Mouse (Mus musculus) G1E (cell line): ENCODE results near the gene Ddx58. TPM values are rescaled to one million over a fixed set of nuclear protein-coding genes. Genes with fewer than 3 reads are reported as not detected.
A peak's percentile ranks its signal among the peaks of the same experiment; 100 is the strongest.

Experiments used
- ATAC-seq: 2 replicates; pipeline ENCODE4 v1.8.0; 2016; ENCODE audit warnings: mild to moderate bottlenecking; ENCODE audit not compliant: insufficient number of reproducible peaks, poor library complexity, low FRiP score, severe bottlenecking; ENCODE audit errors: extremely low read depth
- DNase-seq: peaks from one replicate; pipeline ENCODE4 v3.0.0; 2012; ENCODE audit warnings: low spot score
- H3K27me3 ChIP-seq: 2 replicates; pipeline ENCODE4 v1.6.1; 2012; ENCODE audit warnings: mild to moderate bottlenecking, low read length, inconsistent platforms; ENCODE audit not compliant: insufficient read depth
- H3K36me3 ChIP-seq: replicated peaks from 2 replicates; pipeline ENCODE3; 2012; ENCODE audit warnings: mild to moderate bottlenecking, inconsistent platforms
- H3K4me1 ChIP-seq: 2 replicates; pipeline ENCODE4 v1.6.1; 2012; ENCODE audit warnings: low read depth, low read length, inconsistent platforms, mixed read lengths; ENCODE audit not compliant: insufficient read depth
- H3K4me3 ChIP-seq: 2 replicates; pipeline ENCODE4 v1.5.1; 2012; ENCODE audit warnings: low read depth, mild to moderate bottlenecking, inconsistent platforms, low read length, moderate library complexity, mixed read lengths
- H3K9me3 ChIP-seq: replicated peaks from 2 replicates; pipeline ENCODE4 v1.6.1; 2012; ENCODE audit warnings: inconsistent platforms
- CTCF ChIP-seq: IDR thresholded peaks from 2 replicates; pipeline ENCODE4 v1.5.1; 2012; ENCODE audit warnings: low read depth, low read length, inconsistent platforms, mixed read lengths
- GATA1 ChIP-seq: IDR thresholded peaks from 2 replicates; pipeline ENCODE4 v1.6.1; 2012; ENCODE audit warnings: borderline replicate concordance, low read length, inconsistent platforms, mixed read lengths
- GATA2 ChIP-seq: IDR thresholded peaks from 2 replicates; pipeline ENCODE4 v1.6.1; 2012; ENCODE audit warnings: low read depth, low read length, inconsistent platforms, borderline replicate concordance
- POLR2AphosphoS5 ChIP-seq: IDR thresholded peaks from 2 replicates; pipeline ENCODE4 v1.6.1; 2012; ENCODE audit warnings: low read depth, low read length, inconsistent platforms; ENCODE audit not compliant: insufficient replicate concordance
- TAL1 ChIP-seq: conservative IDR thresholded peaks from 2 replicates; pipeline ENCODE4 v1.6.1; 2012; ENCODE audit warnings: low read depth, low read length, inconsistent platforms, mixed read lengths
- polyA plus RNA-seq: library from polyadenylated mRNA; stranded (reverse); fragments of >175 nt; gene quantifications from 2 replicates; pipeline ENCODE4 v1.2.3, GENCODE M21; 2012
- total RNA-seq, 2 experiments: library from RNA; stranded (forward) in 1 of 2; stranded (reverse) in 1 of 2; fragments of 200-1000 nt in 1 of 2; fragments of >200 nt in 1 of 2; fragmentation: Nextera tagmentation in 1 of 2; gene quantifications; 2 replicates each; pipeline ENCODE4 v1.2.3; 2014 to 2017

The Ddx58 gene
- total and polyA plus RNA-seq, 3 experiments: 0.68 to 29.2 (median 16.1) TPM

DNA sequence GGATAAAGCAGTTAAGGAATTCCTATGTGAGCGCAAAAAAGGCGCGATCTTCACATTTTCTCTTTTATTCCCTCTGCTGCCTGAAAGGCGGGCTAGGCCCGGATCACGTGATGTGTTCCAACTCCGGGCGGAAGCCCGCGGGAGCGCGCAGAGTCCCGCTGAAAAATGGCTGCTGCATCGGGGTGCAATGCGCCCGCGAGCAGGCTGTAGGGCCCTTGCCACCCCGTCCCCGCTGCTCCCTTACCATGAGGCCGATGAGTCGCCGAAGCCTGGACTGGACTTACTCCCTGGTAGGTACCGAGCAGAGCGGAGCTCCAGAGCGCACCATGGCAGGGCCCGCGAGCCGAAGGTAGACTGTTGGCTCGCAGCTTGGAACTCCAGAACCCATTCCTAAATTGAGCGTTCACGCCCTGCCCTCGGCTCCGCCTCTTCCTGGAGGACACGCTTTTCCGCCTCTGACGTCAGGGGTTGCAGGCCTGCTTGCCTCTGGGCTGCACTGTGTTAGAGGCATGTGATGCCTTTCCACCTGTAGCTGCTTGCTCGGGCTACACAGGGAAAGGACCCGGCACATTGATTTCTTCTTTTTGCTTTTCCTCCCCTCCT, 29.9 kb upstream of the Ddx58 start, which contains the start of the genes Smim27 and Topors:
Smim27 (plus strand) TSS at position 150 of the 603 bp plus-strand sequence.
Topors (minus strand) TSS at position 421 of the 603 bp plus-strand sequence.
- H3K27me3 ChIP-seq: no peaks in the 10 kb centered on the region
- TF ChIP-seq CTCF: no peak
- TF ChIP-seq POLR2AphosphoS5: peak; percentile 78; the same call in 1 of the 2 replicates
- H3K9me3 ChIP-seq: no peaks in the 10 kb centered on the region
- peak; percentile 95 for DNase-seq
- peaks cover 32% of the 10 kb centered on the region for H3K4me1 ChIP-seq
- peak; percentile 94 for ATAC-seq
- H3K36me3 ChIP-seq: peaks cover 69% of the 10 kb centered on the region
- peak within 1 kb of the TSS; percentile 81 for H3K4me3 ChIP-seq

DNA sequence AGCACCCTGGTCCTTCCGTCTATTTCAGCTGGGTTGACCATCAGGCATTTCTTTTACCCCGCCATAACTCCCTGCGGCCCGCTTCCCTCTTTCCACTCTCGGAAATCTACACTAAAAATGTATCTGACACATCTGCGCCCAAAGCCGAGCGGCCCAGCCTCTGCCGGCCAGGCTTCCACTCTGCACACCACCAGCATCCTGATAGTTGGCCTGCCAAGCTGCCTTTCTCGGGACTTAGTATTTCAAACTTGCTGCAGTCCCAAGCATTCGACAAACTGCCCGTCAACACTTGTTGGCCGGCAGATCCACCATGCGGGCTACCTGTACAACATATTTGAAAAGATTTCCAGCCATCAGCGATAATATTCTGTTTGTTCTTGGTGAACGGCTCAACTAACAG, 29.2 kb upstream of the Ddx58 start:
- no peaks in the 10 kb centered on the region for H3K27me3 ChIP-seq
- DNase-seq: no peak
- peak overlapping the region; percentile 81 for H3K4me3 ChIP-seq
- peaks cover 67% of the 10 kb centered on the region for H3K36me3 ChIP-seq
- TF ChIP-seq POLR2AphosphoS5 (no peak), GATA1 (no peak), TAL1 (no peak), GATA2 (no peak), CTCF (no peak)
- ATAC-seq: no peak
- no peaks in the 10 kb centered on the region for H3K9me3 ChIP-seq
- peaks cover 33% of the 10 kb centered on the region for H3K4me1 ChIP-seq

DNA sequence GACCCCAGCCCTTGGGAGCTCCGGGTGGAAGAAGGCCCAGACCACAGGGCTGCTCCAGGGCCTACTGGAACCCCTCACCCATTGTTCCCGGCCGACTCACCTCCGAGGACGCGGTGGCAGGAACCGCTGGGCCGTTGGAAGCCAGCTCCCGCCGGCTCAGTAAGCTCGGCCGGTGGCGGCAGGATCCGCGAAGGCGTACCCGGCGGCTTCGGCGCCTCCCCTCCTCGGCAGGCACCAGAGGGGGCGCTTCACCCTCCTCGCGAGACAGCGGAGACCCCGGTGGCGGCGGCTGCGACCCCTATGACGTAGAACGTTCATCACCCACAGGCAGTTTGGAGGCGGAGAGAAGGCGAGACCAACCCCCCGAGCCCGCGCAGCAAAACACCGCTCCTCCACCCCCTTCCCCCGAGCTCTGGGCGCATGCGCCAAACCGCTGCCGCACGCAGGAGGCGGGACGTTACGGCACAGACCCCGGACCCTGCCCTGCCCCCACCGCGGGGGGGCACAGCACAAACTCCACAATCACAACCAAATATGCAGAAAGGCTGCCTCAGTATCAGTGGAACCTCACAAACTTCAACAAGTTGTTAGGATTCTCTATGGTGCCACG, 28.7 kb upstream of the Ddx58 start:
- Histone ChIP-seq H3K4me1 (peaks cover 35% of the 10 kb centered on the region), H3K9me3 (no peaks in the 10 kb centered on the region), H3K4me3 (peak overlapping the region; percentile 81), H3K27me3 (no peaks in the 10 kb centered on the region), H3K36me3 (peaks cover 65% of the 10 kb centered on the region)
- no peak for TF ChIP-seq GATA2
- no peak for TF ChIP-seq CTCF
- no peak for TF ChIP-seq TAL1
- TF ChIP-seq POLR2AphosphoS5: no peak
- TF ChIP-seq GATA1: no peak
- ATAC-seq (peak; percentile 31), DNase-seq (peak; percentile 92)

DNA sequence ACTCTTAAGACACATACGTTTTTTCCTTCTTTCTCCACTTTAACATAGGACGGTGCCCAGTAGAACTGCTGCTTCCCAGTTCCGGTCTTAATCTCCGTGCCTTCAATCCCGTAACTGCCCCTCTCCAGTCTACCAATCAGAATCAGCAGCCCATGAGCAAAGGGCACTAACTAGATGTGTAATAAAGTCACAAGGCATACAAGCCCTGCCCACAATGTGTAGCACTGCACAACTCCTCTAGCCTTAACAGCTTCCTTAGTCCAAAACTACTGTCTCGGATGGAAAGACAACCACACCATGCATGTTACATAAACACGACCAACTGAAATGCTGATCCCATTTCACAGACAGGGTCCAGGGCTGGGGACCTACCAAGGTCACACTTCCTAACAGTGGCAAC, 28.1 kb upstream of the Ddx58 start:
- TF ChIP-seq TAL1 (no peak), GATA1 (no peak), POLR2AphosphoS5 (no peak), GATA2 (no peak), CTCF (no peak)
- H3K9me3 ChIP-seq: no peaks in the 10 kb centered on the region
- DNase-seq (no peak), ATAC-seq (no peak)
- peak overlapping the region; percentile 81 for H3K4me3 ChIP-seq
- no peaks in the 10 kb centered on the region for H3K27me3 ChIP-seq
- peaks cover 66% of the 10 kb centered on the region for H3K36me3 ChIP-seq
- peaks cover 35% of the 10 kb centered on the region for H3K4me1 ChIP-seq

DNA sequence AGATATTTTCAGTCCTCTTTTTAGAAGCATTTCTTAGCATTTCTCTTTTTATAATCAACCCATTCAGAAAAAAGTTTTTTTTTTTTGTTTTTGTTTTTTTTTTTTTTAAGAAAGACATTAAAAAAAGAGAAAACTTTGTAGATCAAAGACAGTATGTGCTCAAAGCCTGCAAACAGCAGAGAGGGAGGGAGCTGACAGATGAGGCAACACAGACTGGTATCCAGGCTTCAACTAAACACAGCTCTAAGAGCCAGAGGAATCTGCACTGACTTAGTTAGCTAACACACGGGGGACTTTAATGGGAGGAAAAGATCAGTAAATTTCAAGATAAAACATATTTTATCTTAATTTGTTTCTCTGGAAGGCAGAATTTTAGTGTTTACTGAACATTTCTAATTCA, 24.7 kb upstream of the Ddx58 start:
- H3K27me3 ChIP-seq: no peaks in the 10 kb centered on the region
- ATAC-seq (no peak), DNase-seq (no peak)
- no peak overlapping the region for H3K4me3 ChIP-seq
- H3K36me3 ChIP-seq: peaks cover 81% of the 10 kb centered on the region
- TF ChIP-seq CTCF (no peak), GATA1 (no peak), GATA2 (no peak), TAL1 (no peak), POLR2AphosphoS5 (no peak)
- H3K9me3 ChIP-seq: no peaks in the 10 kb centered on the region
- peaks cover 33% of the 10 kb centered on the region for H3K4me1 ChIP-seq

DNA sequence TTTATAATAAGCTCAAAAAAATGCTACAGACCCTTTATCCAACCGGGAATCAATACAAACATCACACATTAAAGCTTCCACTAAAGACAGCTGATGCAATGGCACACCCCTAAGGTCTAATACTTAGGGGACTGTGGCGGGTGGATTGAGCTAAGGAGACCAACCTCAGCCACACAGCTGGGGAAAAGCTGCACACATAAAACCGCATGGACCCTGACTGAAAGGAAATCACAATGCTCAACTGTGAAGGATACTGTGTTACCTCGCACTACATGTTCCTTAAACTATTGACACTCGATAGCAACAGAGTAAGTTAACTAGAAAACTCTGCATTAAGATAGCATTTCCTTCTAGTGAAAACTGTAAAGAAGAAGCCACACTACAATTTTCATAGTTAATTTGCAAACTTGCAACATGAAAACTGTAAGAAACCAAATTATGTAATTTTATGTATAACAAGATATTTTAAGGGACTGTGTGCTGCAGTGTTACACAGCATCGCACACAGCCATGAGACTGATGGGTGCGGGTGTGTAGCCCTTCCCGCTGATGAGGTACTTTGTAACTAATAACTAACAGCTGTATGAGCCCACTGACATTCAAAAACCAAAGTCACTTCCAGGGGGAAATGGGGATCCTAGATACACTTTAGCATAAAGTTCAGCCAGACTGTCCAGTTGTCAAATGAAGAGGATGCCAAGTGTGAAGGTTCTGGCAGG, 14.9 kb upstream of the Ddx58 start:
- no peak for ATAC-seq
- H3K4me1 ChIP-seq: no peaks in the 10 kb centered on the region
- peaks cover 15% of the 10 kb centered on the region for H3K36me3 ChIP-seq
- no peak for TF ChIP-seq GATA1
- TF ChIP-seq CTCF: no peak
- no peak for TF ChIP-seq TAL1
- TF ChIP-seq POLR2AphosphoS5: no peak
- TF ChIP-seq GATA2: no peak
- H3K4me3 ChIP-seq: no peak overlapping the region
- no peaks in the 10 kb centered on the region for H3K27me3 ChIP-seq
- H3K9me3 ChIP-seq: no peaks in the 10 kb centered on the region
- DNase-seq: no peak
